Mouse (Mus musculus): ENCODE measurements at regions not wholly inside any gene's neighbourhood (a gene's known extent, or its start where the extent isn't known, plus 50 kb on each side); places are given as distances from the start of the nearest gene placed in this dataset.

DNA sequence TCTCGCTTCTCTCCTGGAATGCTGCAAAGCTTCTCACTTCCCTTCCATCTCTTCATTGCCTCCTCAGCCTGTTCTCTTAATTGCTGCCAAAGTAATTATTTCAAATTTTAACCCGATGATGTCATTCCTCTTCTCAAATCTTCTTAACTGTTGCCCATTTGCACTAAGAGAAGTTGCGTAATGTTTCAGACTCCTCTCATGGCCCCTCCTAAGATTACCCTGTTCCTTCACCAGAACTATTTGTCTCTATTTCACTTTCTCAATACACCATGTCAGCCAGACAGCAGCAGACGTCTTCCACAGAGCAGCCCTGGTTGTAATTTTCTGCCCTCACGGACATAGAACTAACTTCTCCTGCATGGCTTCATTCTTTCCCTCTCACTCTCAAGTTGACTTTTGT, 59.1 kb upstream of the Pkn2 start:
- ATAC-seq (ENCODE audit: insufficient read depth, low FRiP score, low TSS enrichment): no peak
- no peak overlapping the region for H3K4me3 ChIP-seq (ENCODE audit: low read depth, low read length)
- H3K4me1 ChIP-seq (ENCODE audit: control insufficient read depth, insufficient read depth, low read length): no peaks in the 10 kb centered on the region
- DNase-seq (ENCODE audit: low spot score): no peak
- H3K4me2 ChIP-seq (ENCODE audit: low read depth): no peak overlapping the region
- WGBS: 89% methylated on average over 5 of the region's 5 CpGs
- H3K36me3 ChIP-seq (ENCODE audit: control insufficient read depth, insufficient read depth, low read length): no peaks in the 10 kb centered on the region
- H3K27ac ChIP-seq (ENCODE audit: low read depth, low read length): no peak overlapping the region
- H3K9me3 ChIP-seq (ENCODE audit: control insufficient read depth, low read length): no peaks in the 10 kb centered on the region
- H3K9ac ChIP-seq (ENCODE audit: low read length): no peak overlapping the region
- H3K27me3 ChIP-seq (ENCODE audit: control insufficient read depth, insufficient read depth, low read length): no peaks in the 10 kb centered on the region

DNA sequence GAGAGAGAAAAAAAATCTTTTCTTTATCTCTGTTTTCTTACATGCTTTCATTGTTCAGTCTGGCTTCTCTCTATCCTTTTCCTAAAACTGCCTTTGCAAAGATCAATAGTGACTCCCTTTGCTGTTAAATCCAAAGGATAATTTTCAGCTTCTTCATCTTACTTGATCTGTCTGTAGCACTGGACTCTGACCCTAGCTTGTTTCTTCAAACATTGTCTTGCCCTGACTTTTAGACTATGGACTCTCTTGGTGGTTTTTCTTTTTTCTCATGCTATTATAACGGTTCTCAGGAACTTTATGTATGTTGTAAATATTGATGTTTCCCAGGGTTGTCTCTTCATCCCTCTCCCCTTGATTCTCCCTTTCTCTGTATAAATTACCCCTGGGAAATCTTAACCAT, 58.0 kb upstream of the Pkn2 start:
- Histone ChIP-seq H3K27me3 (ENCODE audit: control insufficient read depth, insufficient read depth, low read length) (no peaks in the 10 kb centered on the region), H3K4me2 (ENCODE audit: low read depth) (no peak overlapping the region), H3K4me1 (ENCODE audit: control insufficient read depth, insufficient read depth, low read length) (no peaks in the 10 kb centered on the region), H3K4me3 (ENCODE audit: low read depth, low read length) (no peak overlapping the region), H3K36me3 (ENCODE audit: control insufficient read depth, insufficient read depth, low read length) (no peaks in the 10 kb centered on the region), H3K9ac (ENCODE audit: low read length) (no peak overlapping the region), H3K27ac (ENCODE audit: low read depth, low read length) (no peak overlapping the region), H3K9me3 (ENCODE audit: control insufficient read depth, low read length) (no peaks in the 10 kb centered on the region)
- WGBS: 75% methylated on average over 1 of the region's 1 CpGs
- no peak for DNase-seq (ENCODE audit: low spot score)
- ATAC-seq (ENCODE audit: insufficient read depth, low FRiP score, low TSS enrichment): no peak

DNA sequence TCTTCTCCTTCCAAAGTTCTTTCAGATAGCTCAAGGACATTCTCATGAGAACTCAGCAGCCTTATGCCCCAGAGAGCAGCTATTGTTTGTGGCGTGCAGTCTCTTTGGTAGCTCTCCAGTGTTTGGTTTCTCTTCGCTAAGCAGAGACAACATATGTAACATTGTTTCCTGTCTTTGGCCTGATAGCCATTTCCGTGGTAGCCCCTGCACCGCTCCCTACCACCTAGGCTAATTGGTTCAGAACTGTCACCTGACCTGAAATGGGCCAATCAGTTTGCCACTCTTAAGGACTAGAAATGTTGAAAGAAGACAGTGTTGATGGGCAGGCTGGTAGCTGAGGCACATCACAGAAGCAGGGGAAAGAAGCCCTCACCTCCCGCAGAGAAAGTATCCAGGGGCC, 54.1 kb upstream of the Pkn2 start:
- H3K4me2 ChIP-seq (ENCODE audit: low read depth): no peak overlapping the region
- H3K27ac ChIP-seq (ENCODE audit: low read depth, low read length): no peak overlapping the region
- ATAC-seq (ENCODE audit: insufficient read depth, low FRiP score, low TSS enrichment) (no peak), DNase-seq (ENCODE audit: low spot score) (no peak)
- 77% methylated on average over 5 of the region's 5 CpGs for WGBS
- H3K9me3 ChIP-seq (ENCODE audit: control insufficient read depth, low read length): no peaks in the 10 kb centered on the region
- H3K4me3 ChIP-seq (ENCODE audit: low read depth, low read length): no peak overlapping the region
- H3K9ac ChIP-seq (ENCODE audit: low read length): no peak overlapping the region
- H3K4me1 ChIP-seq (ENCODE audit: control insufficient read depth, insufficient read depth, low read length): no peaks in the 10 kb centered on the region
- H3K27me3 ChIP-seq (ENCODE audit: control insufficient read depth, insufficient read depth, low read length): no peaks in the 10 kb centered on the region
- no peaks in the 10 kb centered on the region for H3K36me3 ChIP-seq (ENCODE audit: control insufficient read depth, insufficient read depth, low read length)

DNA sequence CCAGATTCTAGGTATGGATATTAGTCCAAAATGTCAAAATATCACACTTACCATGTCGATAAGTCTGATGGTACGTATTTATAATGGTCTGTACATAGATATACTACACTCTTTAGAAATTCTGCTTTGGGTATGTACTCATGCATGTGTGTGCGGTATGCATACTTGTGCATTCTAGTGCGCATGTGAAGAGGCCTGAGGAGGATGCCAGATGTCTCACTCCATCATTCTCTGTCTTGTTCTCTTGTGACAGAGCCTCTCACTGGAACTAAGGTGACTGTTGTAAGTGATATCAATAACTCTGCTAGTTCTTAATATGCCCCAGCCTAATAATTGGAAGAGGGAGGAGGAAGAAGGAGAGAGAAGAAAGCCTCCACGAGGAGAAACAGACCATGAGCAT, 52.5 kb upstream of the Pkn2 start:
- no peak overlapping the region for H3K9ac ChIP-seq (ENCODE audit: low read length)
- H3K9me3 ChIP-seq (ENCODE audit: control insufficient read depth, low read length): no peaks in the 10 kb centered on the region
- H3K4me3 ChIP-seq (ENCODE audit: low read depth, low read length): no peak overlapping the region
- no peaks in the 10 kb centered on the region for H3K4me1 ChIP-seq (ENCODE audit: control insufficient read depth, insufficient read depth, low read length)
- WGBS: 89% methylated on average over 5 of the region's 5 CpGs
- ATAC-seq (ENCODE audit: insufficient read depth, low FRiP score, low TSS enrichment): no peak
- H3K36me3 ChIP-seq (ENCODE audit: control insufficient read depth, insufficient read depth, low read length): no peaks in the 10 kb centered on the region
- no peak overlapping the region for H3K4me2 ChIP-seq (ENCODE audit: low read depth)
- H3K27ac ChIP-seq (ENCODE audit: low read depth, low read length): no peak overlapping the region
- no peak for DNase-seq (ENCODE audit: low spot score)
- H3K27me3 ChIP-seq (ENCODE audit: control insufficient read depth, insufficient read depth, low read length): no peaks in the 10 kb centered on the region

DNA sequence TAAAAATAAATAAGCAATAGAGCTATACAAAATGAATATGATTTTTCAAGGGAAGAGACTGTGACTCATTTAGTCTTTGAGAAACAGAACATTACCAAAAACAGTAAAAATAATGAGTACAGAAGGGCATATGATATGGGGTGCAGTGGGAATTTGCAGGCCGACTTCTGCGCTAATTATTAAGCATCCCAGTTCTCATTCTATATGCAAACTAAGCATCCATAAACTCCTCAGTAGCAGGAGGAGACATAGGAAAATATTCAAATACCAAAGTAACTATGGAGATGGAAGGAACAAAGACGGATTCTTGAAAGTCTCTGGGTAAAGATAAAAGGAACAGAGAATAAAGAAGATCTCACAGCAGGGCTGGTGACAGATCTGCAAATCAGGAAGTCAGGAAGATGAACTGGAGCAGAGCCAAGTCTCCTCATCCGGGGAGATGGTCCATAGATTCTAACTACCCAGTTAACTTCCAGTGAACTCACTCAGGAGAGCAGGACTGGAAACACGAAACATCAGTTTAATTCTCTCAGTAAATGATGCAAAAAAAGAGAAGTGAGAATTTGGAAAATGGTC, 52.0 kb upstream of the Pkn2 start:
- Histone ChIP-seq H3K4me1 (ENCODE audit: control insufficient read depth, insufficient read depth, low read length) (no peaks in the 10 kb centered on the region), H3K27me3 (ENCODE audit: control insufficient read depth, insufficient read depth, low read length) (no peaks in the 10 kb centered on the region), H3K4me2 (ENCODE audit: low read depth) (no peak overlapping the region), H3K27ac (ENCODE audit: low read depth, low read length) (no peak overlapping the region), H3K4me3 (ENCODE audit: low read depth, low read length) (no peak overlapping the region), H3K36me3 (ENCODE audit: control insufficient read depth, insufficient read depth, low read length) (no peaks in the 10 kb centered on the region), H3K9me3 (ENCODE audit: control insufficient read depth, low read length) (no peaks in the 10 kb centered on the region), H3K9ac (ENCODE audit: low read length) (no peak overlapping the region)
- ATAC-seq (ENCODE audit: insufficient read depth, low FRiP score, low TSS enrichment) (no peak), DNase-seq (ENCODE audit: low spot score) (no peak)
- 68% methylated on average over 5 of the region's 5 CpGs for WGBS
